Mouse (Mus musculus): ENCODE data around the gene Gtf2a1l. TPM values are rescaled to one million over a fixed set of nuclear protein-coding genes. Genes with fewer than 3 reads are reported as not detected.

The Gtf2a1l gene
- total RNA-seq (2021), result not detected

- DNase-seq, result peak; percentile 63 to 69
Observed at GRCm38 (mm10) chr17:88668452-88668851, at the start of gene Gtf2a1l. TSS of gene Gtf2a1l (plus strand) at chr17:88668660.

- no peak for DNase-seq
Observed at GRCm38 (mm10) chr17:88620935-88621334, 47.5 kb upstream of the Gtf2a1l start.

GRCm38 (mm10) chr17:88621374-88621773 is 47.1 kb upstream of the Gtf2a1l start:
- no peak for DNase-seq

- no peak for DNase-seq
Observed at GRCm38 (mm10) chr17:88622711-88623110, 45.7 kb upstream of the Gtf2a1l start.

GRCm38 (mm10) chr17:88624386-88624785 is 44.1 kb upstream of the Gtf2a1l start:
- no peak for DNase-seq

GRCm38 (mm10) chr17:88625350-88625749 is 43.1 kb upstream of the Gtf2a1l start:
- DNase-seq, result no peak

- no peak for DNase-seq
Observed at GRCm38 (mm10) chr17:88625931-88626330, 42.5 kb upstream of the Gtf2a1l start.

- no peak for DNase-seq
Observed at GRCm38 (mm10) chr17:88626347-88626811, 42.1 kb upstream of the Gtf2a1l start.

- no peak for DNase-seq
Observed at GRCm38 (mm10) chr17:88627150-88627549, 41.3 kb upstream of the Gtf2a1l start.

- DNase-seq, result no peak
Observed at GRCm38 (mm10) chr17:88628676-88629380, 39.6 kb upstream of the Gtf2a1l start.

- DNase-seq, result no peak
Observed at GRCm38 (mm10) chr17:88629381-88629759, 39.1 kb upstream of the Gtf2a1l start.

GRCm38 (mm10) chr17:88629931-88630553 is 38.4 kb upstream of the Gtf2a1l start:
- DNase-seq, result no peak

- no peak for DNase-seq
Observed at GRCm38 (mm10) chr17:88630554-88630948, 37.9 kb upstream of the Gtf2a1l start.

- no peak for DNase-seq
Observed at GRCm38 (mm10) chr17:88632631-88633030, 35.8 kb upstream of the Gtf2a1l start.

GRCm38 (mm10) chr17:88636076-88636475 is 32.4 kb upstream of the Gtf2a1l start:
- no peak for DNase-seq

- no peak for DNase-seq
Observed at GRCm38 (mm10) chr17:88636587-88636986, 31.9 kb upstream of the Gtf2a1l start.

GRCm38 (mm10) chr17:88641012-88641411 is 27.4 kb upstream of the Gtf2a1l start:
- DNase-seq, result peak; percentile 41 to 64

- no peak for DNase-seq
Observed at GRCm38 (mm10) chr17:88641836-88642235, 26.6 kb upstream of the Gtf2a1l start.

- no peak for DNase-seq
Observed at GRCm38 (mm10) chr17:88644876-88645275, 23.6 kb upstream of the Gtf2a1l start.

- no peak for DNase-seq
Observed at GRCm38 (mm10) chr17:88645299-88645698, 23.2 kb upstream of the Gtf2a1l start.

GRCm38 (mm10) chr17:88647149-88647548 is 21.3 kb upstream of the Gtf2a1l start:
- no peak for DNase-seq

- peak; percentile 70 to 76 for DNase-seq
Observed at GRCm38 (mm10) chr17:88652010-88652409, 16.4 kb upstream of the Gtf2a1l start.

GRCm38 (mm10) chr17:88652702-88653374 is 15.6 kb upstream of the Gtf2a1l start:
- DNase-seq, result peak; percentile 85 to 90

GRCm38 (mm10) chr17:88653375-88653769 is 15.1 kb upstream of the Gtf2a1l start:
- no peak for DNase-seq

Data from layer of hippocampus, postnatal 36 days (tissue).